Mouse (Mus musculus): ENCODE measurements at regions not wholly inside any gene's neighbourhood (a gene's known extent, or its start where the extent isn't known, plus 50 kb on each side); places are given as distances from the start of the nearest gene placed in this dataset.
"Not testable (repeated sequence)": the region's sequence is repeated elsewhere in the genome, so short reads cannot be mapped to it uniquely, and the experiment has no call there.

DNA sequence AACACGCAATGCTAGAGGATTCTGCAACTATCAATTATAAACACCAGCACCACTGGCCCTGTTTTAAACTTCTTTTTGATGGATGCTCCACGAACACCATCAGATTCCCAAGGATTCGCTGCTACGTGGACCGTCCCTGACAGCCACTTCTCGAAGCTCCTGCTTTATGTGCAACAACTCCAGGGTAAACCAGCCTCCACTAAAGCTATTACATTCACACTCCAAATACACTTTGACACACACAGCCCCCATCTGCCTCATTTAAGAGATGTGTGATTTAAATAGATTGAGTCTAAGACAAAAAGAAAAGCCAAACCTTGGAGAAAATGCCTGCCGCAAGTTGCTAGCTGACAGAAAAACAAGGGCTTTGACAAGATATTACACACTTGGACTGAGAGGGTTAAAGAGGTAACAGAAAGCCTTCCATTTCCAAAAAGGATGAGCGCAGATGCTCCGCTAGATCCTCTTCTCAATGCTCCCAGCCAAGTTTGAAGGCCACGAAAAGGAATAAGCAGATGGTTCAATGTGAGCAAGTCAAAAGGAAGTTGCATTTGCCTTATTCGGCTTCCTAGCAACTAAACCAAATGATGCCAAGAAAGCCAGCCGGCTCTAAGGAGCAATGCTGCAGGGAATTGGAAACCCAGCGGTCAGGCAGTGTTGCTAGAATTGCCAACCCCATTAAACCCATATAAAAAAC, 54.0 kb upstream of the Cnep1r1 start:
- intact Hi-C loops (cut with DNase I) = no loop called here

DNA sequence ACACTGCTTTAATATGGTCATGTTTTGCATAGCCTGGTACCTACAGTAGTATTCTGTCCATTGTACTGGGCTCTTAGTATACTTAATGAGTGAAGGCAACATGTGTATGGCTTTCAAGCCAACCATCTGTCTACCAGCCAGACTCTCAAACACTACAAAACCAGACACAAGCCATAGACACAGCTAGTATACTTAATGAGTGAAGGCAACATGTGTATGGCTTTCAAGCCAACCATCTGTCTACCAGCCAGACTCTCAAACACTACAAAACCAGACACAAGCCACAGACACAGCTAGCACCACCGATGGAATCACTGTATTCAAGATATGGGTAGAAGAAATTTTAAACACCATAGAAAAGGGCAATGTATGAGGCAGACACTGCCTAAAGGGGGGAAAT, 59.5 kb upstream of the Cnep1r1 start:
- intact Hi-C loops (cut with DNase I); DNase-seq (ENCODE audit: low spot score): not testable (repeated sequence)

More for the DNA sequence above, 54.0 kb upstream of the Cnep1r1 start:
- DNase-seq (ENCODE audit: low spot score) = no peak

DNA sequence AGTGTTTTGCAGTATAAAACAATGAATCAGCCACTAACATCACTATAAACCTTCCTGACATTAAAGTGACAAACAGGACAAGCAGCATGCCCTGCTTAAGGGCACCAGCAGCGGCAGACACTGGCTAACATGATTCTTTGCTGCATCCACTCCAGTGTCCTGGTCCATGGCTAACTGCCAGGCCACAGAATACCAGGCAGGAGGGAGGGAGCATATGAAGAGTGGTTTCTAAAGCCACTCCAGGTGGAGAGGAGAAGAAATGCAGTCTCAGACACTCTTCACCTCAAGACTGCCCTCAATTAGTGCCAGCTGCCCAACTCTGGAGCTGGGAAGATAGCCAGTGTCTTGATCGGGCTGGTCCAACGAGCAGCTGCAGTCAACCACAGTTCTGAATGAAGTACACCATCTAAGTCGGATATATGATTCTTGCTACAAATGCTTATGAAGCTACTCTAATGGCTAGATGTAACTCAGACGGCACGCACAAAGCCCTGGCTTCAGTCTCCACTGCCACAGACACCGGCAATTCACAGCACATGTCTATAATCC, 60.8 kb upstream of the Cnep1r1 start:
- intact Hi-C loops (cut with DNase I) = no loop called here
- DNase-seq (ENCODE audit: low spot score) = no peak

DNA sequence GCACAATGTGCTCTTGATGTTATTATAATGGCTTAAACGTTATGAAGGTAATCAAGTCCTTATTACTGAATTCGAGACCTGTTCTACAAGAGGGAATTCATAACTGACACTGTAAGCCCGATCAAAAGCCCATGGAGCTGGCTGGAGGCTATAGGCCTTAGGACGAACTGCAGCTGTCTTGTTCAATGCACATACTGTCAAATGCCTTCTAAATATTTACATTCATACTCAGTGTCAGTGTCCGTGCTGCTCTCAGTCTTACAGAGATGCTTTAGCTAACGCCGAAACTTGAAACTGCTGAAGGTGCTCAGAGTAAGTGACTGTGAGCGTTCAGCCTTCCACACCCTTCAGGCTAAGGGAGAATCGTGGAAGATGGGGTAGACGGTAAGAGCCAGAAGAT, 67.9 kb upstream of the Cnep1r1 start:
- intact Hi-C loops (cut with DNase I) = no loop called here
- DNase-seq (ENCODE audit: low spot score) = no peak

DNA sequence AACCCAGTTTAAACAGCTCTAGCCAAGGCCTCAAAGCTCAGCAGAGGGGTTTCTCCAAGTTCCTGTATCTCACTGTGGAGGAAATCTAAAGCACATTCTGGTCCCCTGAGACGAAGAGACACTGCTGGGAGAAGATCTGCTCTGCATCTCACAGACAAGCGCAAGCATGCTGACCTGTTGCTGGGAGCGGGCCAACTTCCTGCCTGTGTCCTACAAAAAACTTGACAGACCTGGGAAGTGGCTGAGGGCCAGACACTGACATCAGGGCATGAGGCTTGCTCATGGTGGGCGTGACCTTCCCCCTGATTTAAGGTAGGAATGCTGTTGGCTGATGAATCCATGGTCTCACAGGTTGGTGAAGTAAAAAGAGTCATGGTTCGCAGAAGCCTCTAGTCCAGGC, 69.5 kb upstream of the Cnep1r1 start:
- intact Hi-C loops (cut with DNase I) = no loop called here
- no peak for DNase-seq (ENCODE audit: low spot score)

DNA sequence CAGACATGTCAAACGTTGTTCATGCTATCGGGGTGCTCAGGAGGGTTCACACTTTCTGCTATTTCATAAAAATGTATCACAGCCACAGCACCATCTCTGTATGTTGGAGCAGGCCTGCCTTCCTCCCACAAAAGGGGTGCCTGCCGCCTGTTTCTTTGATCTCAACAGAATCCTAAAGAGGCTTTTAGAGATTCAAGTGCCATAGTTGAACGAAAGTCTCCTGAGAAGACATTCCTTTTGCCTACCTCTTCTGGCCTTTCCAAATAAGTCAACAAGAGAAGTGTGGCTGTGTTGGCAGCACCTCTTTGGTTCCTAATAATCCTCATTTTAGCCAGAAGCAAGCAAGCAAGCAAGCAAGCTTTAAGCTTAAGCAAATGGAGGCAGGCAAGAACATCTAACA, 72.6 kb upstream of the Cnep1r1 start:
- no peak for DNase-seq (ENCODE audit: low spot score)
- intact Hi-C loops (cut with DNase I) = no loop called here

DNA sequence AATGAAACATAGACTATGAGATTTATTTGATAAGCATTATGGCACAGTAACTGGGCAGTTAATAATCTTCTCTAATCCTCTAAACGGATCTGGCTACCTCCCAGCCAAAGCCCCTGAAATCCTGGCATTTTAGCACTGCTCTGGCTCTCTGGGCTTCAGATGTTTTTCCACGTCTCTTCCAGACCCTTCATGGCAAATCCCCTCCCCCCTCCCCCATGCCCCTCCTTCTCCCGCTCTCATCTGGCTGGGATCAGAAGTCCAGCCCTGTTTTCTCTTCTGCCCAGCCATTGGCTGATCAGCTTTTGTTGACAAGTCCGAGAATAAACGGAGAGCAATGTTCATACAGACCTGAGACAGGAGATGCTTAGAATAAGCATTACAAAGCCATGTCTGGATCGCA, 79.3 kb upstream of the Cnep1r1 start:
- no peak for DNase-seq (ENCODE audit: low spot score)
- intact Hi-C loops (cut with DNase I) = no loop called here

DNA sequence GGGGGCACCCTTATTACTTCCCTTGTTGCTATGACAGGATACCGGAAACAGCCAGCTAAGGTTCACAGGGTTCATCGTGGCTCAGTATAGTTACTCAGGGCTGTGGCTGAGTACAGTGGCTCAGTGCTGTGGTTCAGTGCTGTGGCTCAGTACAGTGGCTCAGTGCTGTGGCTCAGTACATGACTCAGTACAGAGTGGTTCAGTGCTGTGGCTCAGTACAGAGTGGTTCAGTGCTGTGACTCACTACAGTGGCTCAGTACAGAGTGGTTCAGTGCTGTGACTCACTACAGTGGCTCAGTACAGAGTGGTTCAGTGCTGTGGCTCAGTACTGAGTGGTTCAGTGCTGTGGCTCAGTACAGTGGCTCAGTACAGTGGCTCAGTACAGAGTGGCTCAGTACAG, 78.6 kb upstream of the Zfp423 start:
- intact Hi-C loops (cut with DNase I) = no loop called here
- DNase-seq (ENCODE audit: low spot score) = no peak

DNA sequence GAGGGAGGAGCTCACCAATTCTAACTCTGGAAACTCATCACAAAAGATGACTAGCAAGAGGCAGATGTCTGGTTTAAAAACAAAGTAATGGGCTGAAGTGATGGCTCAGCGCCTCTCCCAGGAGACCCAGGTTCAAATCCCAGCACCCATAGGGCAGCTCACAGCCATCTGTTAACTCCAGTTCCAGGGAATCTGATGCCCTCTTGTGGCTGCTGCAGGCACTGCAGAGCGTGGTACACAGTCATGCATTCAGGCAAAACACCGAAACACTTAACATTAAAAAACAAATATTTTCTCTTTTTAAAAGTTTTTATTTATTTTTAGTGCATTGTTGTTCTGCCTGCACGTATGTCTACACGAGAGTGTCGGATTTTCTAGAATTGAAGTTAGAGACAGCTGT, 73.7 kb upstream of the Zfp423 start:
- no peak for DNase-seq (ENCODE audit: low spot score)
- intact Hi-C loops (cut with DNase I) = no loop called here

DNA sequence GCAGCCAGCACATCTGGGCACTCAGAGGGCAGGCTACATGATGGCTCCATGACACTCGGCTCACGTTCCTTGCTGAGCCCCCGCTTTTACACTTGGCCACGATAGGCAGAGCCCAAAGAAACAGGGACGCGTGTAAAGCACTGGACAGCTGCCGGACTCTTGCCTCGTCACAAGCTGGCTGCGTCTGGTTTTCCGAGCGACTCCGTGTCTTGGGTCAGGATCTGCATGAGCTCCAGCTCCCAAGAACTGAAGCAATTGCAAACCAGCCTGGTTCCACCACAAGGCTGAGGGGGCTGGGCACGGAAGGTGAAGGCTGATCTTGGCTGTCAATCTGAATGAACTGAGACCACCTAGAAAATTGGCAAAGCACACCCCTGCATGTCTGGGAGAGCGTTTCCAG, 65.1 kb upstream of the Zfp423 start:
- no peak for DNase-seq (ENCODE audit: low spot score)
- intact Hi-C loops (cut with DNase I) = loop anchor here (5.0 kb wide), 1 partner anchor 432 kb away; no protein-coding TSS in a partner anchor

DNA sequence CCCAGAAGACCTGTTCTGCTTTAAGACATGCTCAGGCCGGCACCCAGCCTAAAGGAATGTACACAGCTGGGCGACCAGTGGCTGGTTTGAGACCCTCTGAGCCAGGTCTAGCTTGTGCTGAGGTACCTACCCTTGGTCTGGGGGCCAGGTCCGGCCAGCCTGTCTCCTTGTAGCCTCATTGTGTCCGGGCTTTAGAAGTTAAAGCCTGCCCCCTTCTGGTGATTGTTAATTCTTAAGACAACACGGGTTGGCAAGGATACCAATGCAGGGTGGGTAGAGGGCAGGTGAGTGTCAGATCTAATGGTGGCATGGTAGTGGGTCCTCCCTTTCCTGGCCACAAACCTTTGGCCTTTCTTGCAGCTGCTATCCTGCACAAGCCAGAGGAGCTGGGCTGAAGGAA, 64.0 kb upstream of the Zfp423 start:
- intact Hi-C loops (cut with DNase I) = loop anchor here (1.0 to 5.0 kb wide), 4 partner anchors 62 to 431 kb away; no protein-coding TSS in a partner anchor
- DNase-seq (ENCODE audit: low spot score) = no peak

DNA sequence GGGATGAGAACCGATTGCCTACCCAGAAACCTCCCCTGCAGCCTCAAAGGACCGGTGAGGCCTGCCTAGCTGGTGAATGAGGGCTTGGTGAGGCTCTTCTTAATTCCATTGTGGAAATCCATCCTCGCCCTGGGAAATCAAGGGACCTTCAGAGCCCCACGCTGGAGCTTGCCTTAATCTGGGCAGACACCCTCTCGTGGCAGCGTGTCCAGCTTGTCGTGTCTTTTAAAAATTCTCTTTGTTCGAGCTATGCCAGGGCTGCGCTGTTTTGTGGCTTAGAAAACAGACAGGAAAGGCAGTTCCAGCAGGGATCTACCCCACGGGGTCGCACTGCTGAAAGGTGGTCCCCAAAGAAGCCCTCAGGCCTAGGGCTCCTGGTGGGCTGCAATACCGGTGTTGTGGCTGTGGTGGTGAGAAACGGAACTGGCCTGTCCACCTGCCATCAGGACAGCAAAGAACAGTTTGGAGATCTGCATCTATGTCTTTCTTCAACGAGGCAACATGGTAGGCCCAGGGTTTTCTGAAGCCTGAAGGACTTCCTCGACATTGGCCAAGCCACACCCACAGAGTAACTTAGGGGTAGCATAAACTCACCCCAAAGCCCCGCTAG, 63.5 kb upstream of the Zfp423 start:
- DNase-seq (ENCODE audit: low spot score) = no peak
- intact Hi-C loops (cut with DNase I) = loop anchor here (1.0 to 5.0 kb wide), 4 partner anchors 62 to 431 kb away; no protein-coding TSS in a partner anchor

DNA sequence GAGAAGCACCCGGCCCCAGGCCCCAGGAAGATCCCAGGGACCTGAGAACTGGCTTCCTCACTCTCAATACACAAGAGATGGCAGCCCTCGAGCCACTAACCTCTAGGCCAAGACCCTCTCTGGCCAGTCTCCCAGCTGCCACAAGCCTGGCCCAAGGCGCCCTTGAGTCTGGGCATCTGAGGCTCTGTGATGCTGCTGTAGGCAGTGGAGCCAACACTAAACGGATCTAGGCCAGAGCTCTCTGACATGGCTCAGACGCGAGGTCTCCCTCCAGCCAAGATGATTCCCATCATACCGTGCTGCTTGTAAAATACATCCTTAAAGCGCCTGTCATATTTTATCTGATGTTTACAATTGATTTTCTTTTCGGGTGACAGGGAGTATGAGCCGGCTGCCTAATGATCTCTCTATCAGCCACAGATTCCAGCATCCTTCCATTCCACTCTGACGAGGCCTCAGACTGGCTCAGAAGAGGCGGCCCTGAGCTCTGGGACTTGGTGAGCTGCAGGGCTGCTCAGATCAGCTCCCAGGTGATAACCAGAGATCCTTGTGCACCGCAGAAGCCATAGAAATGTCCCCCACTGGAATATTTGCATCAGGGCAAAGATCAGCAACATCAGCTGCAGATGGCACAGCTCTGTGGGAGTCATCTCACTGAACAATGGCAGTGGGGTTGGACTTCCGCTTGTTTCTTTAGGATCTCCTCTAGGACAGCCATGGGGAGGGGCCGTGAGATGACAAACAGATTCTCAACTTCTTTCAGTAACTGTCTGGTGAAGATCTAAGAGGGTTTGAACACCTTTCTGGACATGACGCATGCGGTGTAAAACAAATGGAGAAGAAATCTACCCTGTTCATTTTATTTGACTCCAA, 60.1 kb upstream of the Zfp423 start:
- intact Hi-C loops (cut with DNase I) = loop anchor here (5.0 kb wide), 1 partner anchor 427 kb away; no protein-coding TSS in a partner anchor
- no peak for DNase-seq (ENCODE audit: low spot score)

DNA sequence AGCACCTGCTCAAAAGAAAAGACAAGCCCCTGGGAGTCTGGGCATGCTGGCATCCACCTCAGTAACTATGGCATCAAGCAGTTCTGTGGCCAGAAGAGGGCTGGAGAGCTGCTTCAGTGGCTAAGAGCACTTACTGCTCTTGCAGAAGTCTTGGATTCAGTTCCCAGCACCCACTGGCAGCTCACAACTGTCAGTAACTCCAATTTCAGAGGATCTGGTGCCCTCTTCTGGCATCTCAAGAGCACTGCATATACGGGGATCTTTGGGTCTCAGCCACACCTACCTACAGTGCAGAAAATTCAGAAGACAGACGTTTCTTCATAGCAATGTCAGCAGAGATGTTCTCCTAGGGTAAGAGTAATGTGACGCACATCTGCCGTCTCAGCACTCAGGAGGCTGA, 59.1 kb upstream of the Zfp423 start:
- DNase-seq (ENCODE audit: low spot score) = no peak
- intact Hi-C loops (cut with DNase I) = no loop called here

DNA sequence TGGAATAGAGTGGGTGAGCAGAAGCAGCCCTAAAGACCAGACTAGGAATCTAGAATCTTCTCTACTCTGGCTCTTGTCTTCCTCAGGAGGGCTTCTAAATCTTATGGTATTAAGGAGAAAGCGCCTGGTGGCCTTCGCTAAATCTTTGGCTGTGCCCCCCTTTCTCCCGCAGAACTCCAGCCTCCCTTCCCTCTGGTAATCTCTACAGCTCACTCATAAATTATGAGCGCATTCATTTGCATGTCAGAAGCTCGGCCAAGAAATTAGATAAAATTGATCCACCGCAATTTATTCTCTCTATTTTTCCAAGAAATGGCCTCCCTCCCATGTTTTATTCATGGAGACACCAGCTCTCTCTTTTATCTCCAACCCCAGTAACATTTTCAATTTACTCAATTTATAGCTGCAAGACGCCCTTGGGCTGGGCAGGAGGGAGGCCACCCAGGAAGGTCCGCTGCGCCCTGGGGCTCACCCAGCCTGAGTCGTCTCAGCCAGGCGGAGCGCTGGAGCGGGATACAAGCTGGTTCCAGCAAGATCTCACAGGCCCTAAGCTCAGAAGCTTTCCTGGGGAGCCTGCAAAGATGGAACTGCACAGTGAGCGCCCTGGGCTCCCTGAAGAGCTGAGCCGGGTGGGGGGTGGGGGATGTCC, 52.9 kb upstream of the Zfp423 start:
- DNase-seq (ENCODE audit: low spot score) = no peak
- intact Hi-C loops (cut with DNase I) = no loop called here

DNA sequence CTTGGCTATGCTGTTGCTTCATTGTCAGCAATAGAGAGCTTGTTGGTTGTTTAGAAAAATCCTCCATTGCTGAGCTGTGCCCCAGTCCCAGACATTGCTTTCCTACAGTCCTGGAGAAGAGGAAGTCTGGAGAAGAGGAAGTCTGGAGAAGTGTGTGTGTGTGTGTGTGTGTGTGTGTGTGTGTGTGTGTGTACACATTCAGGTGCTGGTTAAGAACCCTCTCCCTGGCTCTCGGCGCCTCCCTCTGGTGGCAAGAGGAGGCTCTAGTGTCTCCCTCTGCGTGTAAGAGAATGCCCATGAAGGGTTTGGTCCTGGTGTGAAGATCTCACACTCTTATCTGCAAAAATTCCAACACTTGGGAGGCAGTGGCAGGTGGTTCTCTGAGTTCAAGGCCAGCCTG, 51.2 kb upstream of the Zfp423 start:
- no peak for DNase-seq (ENCODE audit: low spot score)
- intact Hi-C loops (cut with DNase I) = loop anchor here (2.0 kb wide), 1 partner anchor 48 kb away; no protein-coding TSS in a partner anchor

DNA sequence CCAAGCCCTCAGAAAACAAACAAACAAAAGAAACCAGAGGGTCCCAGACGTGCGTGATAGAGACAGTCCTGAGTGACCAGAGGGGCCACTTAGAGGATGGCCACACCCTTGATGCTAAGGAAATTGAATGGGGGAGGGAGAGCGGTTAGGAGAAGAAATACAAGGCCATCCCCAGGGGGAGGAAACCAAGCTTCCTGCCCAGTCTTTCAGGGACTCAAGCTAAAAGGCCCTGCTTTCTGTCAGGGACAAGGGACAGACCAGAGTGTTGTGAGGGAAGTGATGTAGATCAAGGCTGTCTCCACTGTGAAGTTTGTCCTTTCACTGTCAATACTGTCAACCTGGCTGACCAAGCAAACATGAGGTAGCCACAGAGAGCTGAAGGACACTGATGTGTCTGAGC, 50.5 kb upstream of the Zfp423 start:
- no peak for DNase-seq (ENCODE audit: low spot score)
- intact Hi-C loops (cut with DNase I) = loop anchor here (2.0 kb wide), 1 partner anchor 47 kb away; no protein-coding TSS in a partner anchor
